Mouse (Mus musculus): Measurements from ENCODE around the gene Ptpre. TPM values are rescaled to one million over a fixed set of nuclear protein-coding genes. Genes with fewer than 3 reads are reported as not detected.

The Ptpre gene
- polyA plus RNA-seq, 1 experiment from 2014 or later: 0.75 TPM

DNA sequence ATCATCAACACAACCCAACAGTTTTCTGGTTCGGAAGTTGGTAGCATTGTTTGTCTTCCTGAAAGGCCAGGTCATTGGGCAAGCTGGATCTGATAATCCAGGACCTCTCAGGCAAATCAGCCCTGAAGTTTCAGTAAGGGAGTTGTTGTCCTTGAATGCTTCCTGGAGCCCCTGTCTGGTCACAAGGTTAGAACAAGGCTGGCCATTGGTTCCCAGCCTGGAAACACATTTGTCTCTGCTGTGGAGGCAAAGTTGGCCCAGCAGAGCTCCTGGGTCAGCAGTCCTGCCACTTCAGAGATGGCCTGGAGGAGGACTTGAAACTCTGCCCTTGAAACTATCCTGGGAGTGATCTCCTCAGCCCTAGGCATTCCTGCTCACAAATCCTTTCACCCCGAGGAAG is 2.1 kb downstream of the Ptpre start:
- Histone ChIP-seq H3K9ac (ENCODE audit: low read length) (no peak overlapping the region), H3K4me2 (ENCODE audit: low read depth, severe bottlenecking) (no peak overlapping the region), H3K9me3 (ENCODE audit: control insufficient read depth, low read length) (no peaks in the 10 kb centered on the region), H3K4me1 (ENCODE audit: control insufficient read depth, insufficient read depth, low read length) (no peaks in the 10 kb centered on the region), H3K36me3 (ENCODE audit: control insufficient read depth, insufficient read depth, low read length) (no peaks in the 10 kb centered on the region), H3K27me3 (ENCODE audit: control insufficient read depth, insufficient read depth, low read length) (peaks cover 12% of the 10 kb centered on the region), H3K27ac (replicated peaks; ENCODE audit: low read depth, low read length) (no peak overlapping the region), H3K4me3 (ENCODE audit: low read depth, low read length) (no peak overlapping the region)
- WGBS: 64% methylated on average over 2 of the region's 2 CpGs
- ATAC-seq (ENCODE audit: insufficient number of reproducible peaks, low FRiP score, low TSS enrichment, low read depth): no peak
- DNase-seq (ENCODE audit: low spot score): no peak

DNA sequence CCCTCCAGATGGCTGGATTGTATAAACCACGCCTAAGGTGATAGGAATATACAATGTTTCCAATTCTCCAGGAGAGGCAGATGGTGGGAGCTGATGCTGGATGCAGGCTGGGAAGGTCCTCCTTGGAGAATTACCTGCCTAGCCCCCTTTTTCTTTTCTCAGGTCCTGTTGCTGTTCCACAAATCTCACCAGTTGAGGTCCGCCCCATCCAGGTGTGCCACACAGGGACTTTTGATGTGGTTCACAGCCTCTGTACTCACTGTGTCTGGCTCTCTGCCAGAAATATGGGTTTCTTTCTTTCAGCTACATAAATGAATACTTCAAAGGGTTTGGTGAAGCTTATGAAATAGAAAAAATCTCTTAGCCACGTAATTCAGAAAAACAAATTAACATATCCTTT is 5.0 kb downstream of the Ptpre start:
- Histone ChIP-seq H3K4me1 (ENCODE audit: control insufficient read depth, insufficient read depth, low read length) (no peaks in the 10 kb centered on the region), H3K9me3 (ENCODE audit: control insufficient read depth, low read length) (no peaks in the 10 kb centered on the region), H3K36me3 (ENCODE audit: control insufficient read depth, insufficient read depth, low read length) (no peaks in the 10 kb centered on the region), H3K4me3 (ENCODE audit: low read depth, low read length) (no peak overlapping the region), H3K4me2 (ENCODE audit: low read depth, severe bottlenecking) (no peak overlapping the region), H3K9ac (ENCODE audit: low read length) (no peak overlapping the region), H3K27ac (replicated peaks; ENCODE audit: low read depth, low read length) (no peak overlapping the region), H3K27me3 (ENCODE audit: control insufficient read depth, insufficient read depth, low read length) (peaks cover 12% of the 10 kb centered on the region)
- no peak for DNase-seq (ENCODE audit: low spot score)
- 86% methylated on average over 3 of the region's 3 CpGs for WGBS
- no peak for ATAC-seq (ENCODE audit: insufficient number of reproducible peaks, low FRiP score, low TSS enrichment, low read depth)

DNA sequence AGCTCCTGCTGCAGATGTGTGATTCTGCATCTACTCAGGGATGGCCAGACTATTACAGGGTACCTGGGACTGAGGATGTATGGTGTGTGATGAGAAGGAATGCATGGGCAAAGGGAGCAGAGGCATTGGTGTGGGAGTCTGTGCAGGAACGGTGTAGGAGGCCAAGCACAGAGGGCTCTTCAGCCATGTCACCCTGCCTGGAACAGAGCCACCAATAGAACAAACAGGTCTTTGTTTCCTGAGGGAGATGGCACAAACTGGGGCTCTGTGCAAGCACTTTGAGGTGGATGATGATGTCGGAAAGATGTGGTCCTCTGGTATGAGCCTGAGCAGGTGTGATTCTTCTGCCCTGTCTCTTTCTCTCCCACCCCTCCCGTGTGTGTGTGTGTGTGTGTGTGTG is 5.8 kb downstream of the Ptpre start:
- H3K9me3 ChIP-seq (ENCODE audit: control insufficient read depth, low read length): no peaks in the 10 kb centered on the region
- no peak for ATAC-seq (ENCODE audit: insufficient number of reproducible peaks, low FRiP score, low TSS enrichment, low read depth)

DNA sequence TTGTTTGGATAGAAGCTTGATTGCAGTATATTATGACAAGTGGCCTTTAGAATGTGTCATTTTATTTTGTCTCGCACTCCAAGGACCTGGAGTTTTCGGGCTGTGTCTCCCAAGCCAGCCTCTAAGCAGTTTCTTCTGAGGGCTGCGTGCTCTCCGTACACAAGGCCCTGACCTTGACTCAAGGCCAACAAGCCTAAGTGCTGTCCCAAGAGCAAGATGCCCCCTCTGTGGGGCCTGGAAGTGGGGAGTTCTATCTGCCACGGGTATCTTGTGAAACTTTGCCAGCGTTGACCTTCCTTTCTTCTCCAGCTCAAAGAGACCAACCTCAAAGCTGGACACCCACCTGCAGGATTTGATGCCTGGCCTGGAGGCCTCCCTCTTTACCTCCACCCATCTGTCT is 7.0 kb downstream of the Ptpre start:
- no peaks in the 10 kb centered on the region for H3K36me3 ChIP-seq (ENCODE audit: control insufficient read depth, insufficient read depth, low read length)
- WGBS: 90% methylated on average over 6 of the region's 6 CpGs
- H3K9ac ChIP-seq (ENCODE audit: low read length): no peak overlapping the region
- no peaks in the 10 kb centered on the region for H3K9me3 ChIP-seq (ENCODE audit: control insufficient read depth, low read length)
- H3K27ac ChIP-seq (replicated peaks; ENCODE audit: low read depth, low read length): no peak overlapping the region
- no peaks in the 10 kb centered on the region for H3K4me1 ChIP-seq (ENCODE audit: control insufficient read depth, insufficient read depth, low read length)
- DNase-seq (ENCODE audit: low spot score) (no peak), ATAC-seq (ENCODE audit: insufficient number of reproducible peaks, low FRiP score, low TSS enrichment, low read depth) (no peak)
- peaks cover 3% of the 10 kb centered on the region; the same call in 1 of the 2 replicates for H3K27me3 ChIP-seq (ENCODE audit: control insufficient read depth, insufficient read depth, low read length)
- H3K4me3 ChIP-seq (ENCODE audit: low read depth, low read length): no peak overlapping the region
- no peak overlapping the region for H3K4me2 ChIP-seq (ENCODE audit: low read depth, severe bottlenecking)

More for the DNA sequence above, 5.8 kb downstream of the Ptpre start:
- H3K4me1 ChIP-seq (ENCODE audit: control insufficient read depth, insufficient read depth, low read length): no peaks in the 10 kb centered on the region
- no peak overlapping the region for H3K4me2 ChIP-seq (ENCODE audit: low read depth, severe bottlenecking)
- no peaks in the 10 kb centered on the region for H3K36me3 ChIP-seq (ENCODE audit: control insufficient read depth, insufficient read depth, low read length)
- H3K27ac ChIP-seq (replicated peaks; ENCODE audit: low read depth, low read length): no peak overlapping the region
- H3K27me3 ChIP-seq (ENCODE audit: control insufficient read depth, insufficient read depth, low read length): peaks cover 9% of the 10 kb centered on the region
- no peak overlapping the region for H3K4me3 ChIP-seq (ENCODE audit: low read depth, low read length)
- no peak for DNase-seq (ENCODE audit: low spot score)
- no peak overlapping the region for H3K9ac ChIP-seq (ENCODE audit: low read length)
- WGBS: 95% methylated on average over 3 of the region's 3 CpGs

DNA sequence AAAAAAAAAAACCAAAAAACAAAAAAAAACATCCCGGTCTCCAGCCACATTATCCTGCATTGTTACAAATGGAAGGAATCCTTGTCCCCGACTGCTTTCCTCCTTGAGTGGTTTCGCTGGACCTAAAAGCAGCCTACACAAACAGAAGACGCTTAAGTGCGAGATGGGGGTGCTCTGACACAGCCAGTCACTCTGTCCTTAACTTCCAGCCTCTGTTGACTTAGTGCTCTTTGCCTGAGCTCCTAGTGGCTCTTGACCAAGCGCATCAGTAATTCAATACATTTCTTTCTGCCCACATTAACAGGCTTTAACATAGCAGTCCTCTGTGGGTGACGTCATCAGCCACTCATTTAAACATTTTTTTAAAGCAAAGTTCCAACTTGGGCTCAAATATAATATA is 8.7 kb downstream of the Ptpre start:
- 78% methylated on average over 7 of the region's 7 CpGs for WGBS
- H3K4me1 ChIP-seq (ENCODE audit: control insufficient read depth, insufficient read depth, low read length): peaks cover 4% of the 10 kb centered on the region; the same call in 1 of the 2 replicates
- DNase-seq (ENCODE audit: low spot score): no peak

DNA sequence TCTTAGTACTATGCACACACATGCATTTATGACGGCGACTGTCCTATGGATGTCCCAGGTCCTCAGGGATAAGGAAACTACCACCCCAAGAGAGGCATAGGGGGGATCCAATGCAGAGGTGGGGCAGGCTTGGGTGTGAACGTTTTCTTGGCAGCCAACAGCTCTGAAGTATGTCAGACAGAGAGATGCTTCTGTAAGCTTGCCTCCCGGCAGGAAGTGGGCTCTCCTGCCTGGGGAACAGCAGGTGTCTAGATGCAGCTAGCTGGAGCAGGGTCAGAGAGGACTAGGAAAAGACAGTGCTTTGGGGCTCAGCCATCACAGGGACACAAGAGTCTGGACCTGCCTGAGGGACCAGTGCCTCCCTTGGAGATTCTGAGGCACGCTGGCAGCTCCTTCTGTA is 9.2 kb downstream of the Ptpre start:
- Histone ChIP-seq H3K4me1 (ENCODE audit: control insufficient read depth, insufficient read depth, low read length) (peaks cover 4% of the 10 kb centered on the region; the same call in 1 of the 2 replicates), H3K4me2 (ENCODE audit: low read depth, severe bottlenecking) (no peak overlapping the region), H3K9ac (ENCODE audit: low read length) (no peak overlapping the region), H3K9me3 (ENCODE audit: control insufficient read depth, low read length) (no peaks in the 10 kb centered on the region), H3K4me3 (ENCODE audit: low read depth, low read length) (no peak overlapping the region), H3K27me3 (ENCODE audit: control insufficient read depth, insufficient read depth, low read length) (no peaks in the 10 kb centered on the region), H3K36me3 (ENCODE audit: control insufficient read depth, insufficient read depth, low read length) (no peaks in the 10 kb centered on the region), H3K27ac (replicated peaks; ENCODE audit: low read depth, low read length) (no peak overlapping the region)
- 68% methylated on average over 5 of the region's 5 CpGs for WGBS
- no peak for DNase-seq (ENCODE audit: low spot score)
- ATAC-seq (ENCODE audit: insufficient number of reproducible peaks, low FRiP score, low TSS enrichment, low read depth): no peak

More for the DNA sequence above, 8.7 kb downstream of the Ptpre start:
- Histone ChIP-seq H3K9me3 (ENCODE audit: control insufficient read depth, low read length) (no peaks in the 10 kb centered on the region), H3K9ac (ENCODE audit: low read length) (no peak overlapping the region), H3K27ac (replicated peaks; ENCODE audit: low read depth, low read length) (no peak overlapping the region), H3K36me3 (ENCODE audit: control insufficient read depth, insufficient read depth, low read length) (no peaks in the 10 kb centered on the region), H3K4me2 (ENCODE audit: low read depth, severe bottlenecking) (no peak overlapping the region), H3K4me3 (ENCODE audit: low read depth, low read length) (no peak overlapping the region), H3K27me3 (ENCODE audit: control insufficient read depth, insufficient read depth, low read length) (no peaks in the 10 kb centered on the region)
- no peak for ATAC-seq (ENCODE audit: insufficient number of reproducible peaks, low FRiP score, low TSS enrichment, low read depth)

DNA sequence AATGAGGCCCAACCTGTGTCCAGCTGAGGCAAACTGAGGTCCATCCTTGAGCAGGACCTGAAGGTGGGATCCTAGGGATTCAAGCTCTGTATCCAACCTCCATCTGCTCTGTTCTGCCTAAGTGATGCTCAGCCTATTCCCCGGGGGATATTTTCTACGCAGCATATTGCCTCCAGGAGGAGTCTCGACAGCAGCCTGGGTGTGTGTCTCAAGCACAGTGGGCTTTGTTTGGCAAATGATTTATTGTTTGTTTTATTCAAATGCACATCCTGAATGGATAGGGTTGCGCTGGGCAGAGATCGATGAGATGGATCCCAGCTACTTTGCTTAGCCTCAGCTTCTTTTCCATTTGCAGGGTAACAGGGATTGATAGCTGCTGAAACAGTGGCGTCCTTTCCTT is 11.2 kb downstream of the Ptpre start:
- peaks cover 4% of the 10 kb centered on the region; the same call in 1 of the 2 replicates for H3K4me1 ChIP-seq (ENCODE audit: control insufficient read depth, insufficient read depth, low read length)
- no peaks in the 10 kb centered on the region for H3K36me3 ChIP-seq (ENCODE audit: control insufficient read depth, insufficient read depth, low read length)
- no peak overlapping the region for H3K4me2 ChIP-seq (ENCODE audit: low read depth, severe bottlenecking)
- WGBS: 76% methylated on average over 6 of the region's 6 CpGs
- DNase-seq (ENCODE audit: low spot score) (no peak), ATAC-seq (ENCODE audit: insufficient number of reproducible peaks, low FRiP score, low TSS enrichment, low read depth) (no peak)
- no peaks in the 10 kb centered on the region for H3K9me3 ChIP-seq (ENCODE audit: control insufficient read depth, low read length)
- H3K9ac ChIP-seq (ENCODE audit: low read length): no peak overlapping the region
- no peak overlapping the region for H3K4me3 ChIP-seq (ENCODE audit: low read depth, low read length)
- no peaks in the 10 kb centered on the region for H3K27me3 ChIP-seq (ENCODE audit: control insufficient read depth, insufficient read depth, low read length)
- no peak overlapping the region for H3K27ac ChIP-seq (replicated peaks; ENCODE audit: low read depth, low read length)

DNA sequence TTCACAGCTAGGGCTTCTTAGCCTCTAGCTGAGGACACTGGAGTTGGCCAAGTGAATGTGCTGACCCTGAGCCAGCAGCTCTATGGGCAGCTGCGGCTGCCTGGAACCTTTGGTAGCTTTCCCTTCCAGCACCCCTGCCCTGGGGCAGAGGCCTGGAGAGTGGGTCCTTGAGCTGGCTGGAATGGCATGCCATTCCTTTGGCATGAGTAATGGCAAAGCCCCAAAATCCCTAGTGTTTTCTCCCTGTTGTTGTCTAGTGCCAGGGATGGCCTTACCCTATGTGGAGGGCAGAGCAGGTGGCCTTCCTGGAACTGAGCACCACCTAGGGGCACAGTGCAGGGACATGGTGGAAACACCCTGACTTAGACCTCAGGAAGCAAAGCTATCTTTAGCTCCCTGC is 14.3 kb downstream of the Ptpre start:
- Histone ChIP-seq H3K4me2 (ENCODE audit: low read depth, severe bottlenecking) (no peak overlapping the region), H3K4me3 (ENCODE audit: low read depth, low read length) (no peak overlapping the region), H3K36me3 (ENCODE audit: control insufficient read depth, insufficient read depth, low read length) (no peaks in the 10 kb centered on the region), H3K27ac (replicated peaks; ENCODE audit: low read depth, low read length) (no peak overlapping the region), H3K9ac (ENCODE audit: low read length) (no peak overlapping the region), H3K4me1 (ENCODE audit: control insufficient read depth, insufficient read depth, low read length) (peaks cover 4% of the 10 kb centered on the region; the same call in 1 of the 2 replicates), H3K27me3 (ENCODE audit: control insufficient read depth, insufficient read depth, low read length) (no peaks in the 10 kb centered on the region), H3K9me3 (ENCODE audit: control insufficient read depth, low read length) (no peaks in the 10 kb centered on the region)
- no peak for ATAC-seq (ENCODE audit: insufficient number of reproducible peaks, low FRiP score, low TSS enrichment, low read depth)
- WGBS: 77% methylated on average over 1 of the region's 1 CpGs
- no peak for DNase-seq (ENCODE audit: low spot score)

DNA sequence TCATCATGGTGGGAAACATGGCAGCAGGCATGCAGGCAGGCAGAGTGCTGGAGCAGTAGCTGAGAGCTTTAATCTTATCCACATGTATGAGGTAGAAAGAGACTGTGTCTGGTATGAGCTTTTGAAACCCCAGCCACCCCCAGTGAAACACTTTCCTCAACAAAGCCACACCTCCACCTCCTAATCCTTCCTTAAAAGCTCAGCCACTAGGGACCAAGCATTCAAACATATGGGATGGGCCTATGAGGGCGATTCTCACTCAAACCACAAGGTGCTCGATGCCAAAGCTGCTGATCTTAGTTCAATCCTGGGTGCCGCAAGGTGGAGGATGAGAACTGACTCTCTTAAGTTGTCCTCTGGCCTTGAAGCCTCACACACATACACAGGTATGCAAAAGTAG is 16.3 kb downstream of the Ptpre start:
- no peak overlapping the region for H3K27ac ChIP-seq (replicated peaks; ENCODE audit: low read depth, low read length)
- peaks cover 4% of the 10 kb centered on the region; the same call in 1 of the 2 replicates for H3K4me1 ChIP-seq (ENCODE audit: control insufficient read depth, insufficient read depth, low read length)
- DNase-seq (ENCODE audit: low spot score) (no peak), ATAC-seq (ENCODE audit: insufficient number of reproducible peaks, low FRiP score, low TSS enrichment, low read depth) (no peak)
- H3K4me2 ChIP-seq (ENCODE audit: low read depth, severe bottlenecking): no peak overlapping the region
- no peaks in the 10 kb centered on the region for H3K27me3 ChIP-seq (ENCODE audit: control insufficient read depth, insufficient read depth, low read length)
- WGBS: 73% methylated on average over 3 of the region's 3 CpGs
- H3K4me3 ChIP-seq (ENCODE audit: low read depth, low read length): no peak overlapping the region
- H3K36me3 ChIP-seq (ENCODE audit: control insufficient read depth, insufficient read depth, low read length): no peaks in the 10 kb centered on the region
- no peak overlapping the region for H3K9ac ChIP-seq (ENCODE audit: low read length)
- H3K9me3 ChIP-seq (ENCODE audit: control insufficient read depth, low read length): no peaks in the 10 kb centered on the region
